Mouse (Mus musculus): Measurements from ENCODE around the gene Lgals2. TPM values are rescaled to one million over a fixed set of nuclear protein-coding genes. Genes with fewer than 3 reads are reported as not detected.
"Not testable (repeated sequence)": the region's sequence is repeated elsewhere in the genome, so short reads cannot be mapped to it uniquely, and the experiment has no call there.

Lgals2 gene
- polyA plus RNA-seq, 1 experiment from 2014 or later, result not detected

DNA sequence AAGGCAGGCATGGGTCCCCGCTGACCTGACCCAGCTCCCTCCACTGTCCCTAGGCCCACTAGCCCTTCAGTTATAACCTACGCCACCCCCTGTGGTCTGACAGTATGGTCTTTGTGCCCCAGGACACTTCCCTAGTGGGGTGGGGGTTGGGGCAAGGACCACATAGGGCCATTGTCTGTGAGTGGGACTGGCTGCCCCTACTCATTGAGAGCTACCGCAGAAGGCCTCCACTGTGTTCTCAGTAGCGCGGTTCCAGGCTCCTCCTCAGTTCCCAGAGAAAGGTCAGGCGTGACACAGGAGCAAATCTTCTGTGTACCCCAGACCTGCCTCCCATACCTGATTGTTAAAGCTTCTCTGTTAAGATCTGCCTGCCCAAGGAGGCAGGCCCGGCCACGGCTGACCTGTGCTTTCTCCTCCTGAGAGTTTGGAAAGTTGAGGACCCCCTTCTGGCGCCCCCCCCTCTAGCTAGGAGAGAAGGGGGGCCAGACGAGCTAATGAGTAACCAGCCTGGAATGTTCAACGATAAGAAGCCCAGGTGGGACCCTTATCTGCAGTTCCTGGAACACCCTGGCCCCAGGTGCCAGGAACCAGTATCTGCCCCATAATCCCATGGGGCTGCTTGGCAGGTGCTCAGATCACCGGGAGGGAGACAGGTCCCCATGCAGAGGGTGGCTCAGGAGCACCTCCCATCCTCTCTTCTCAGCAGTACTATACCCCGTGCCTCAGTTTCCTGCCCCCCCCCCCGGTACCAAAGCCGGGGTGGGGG is 5.1 kb downstream of the Lgals2 start:
- Histone ChIP-seq H3K4me3 (no peak overlapping the region), H3K36me3 (no peaks in the 10 kb centered on the region), H3K4me2 (no peak overlapping the region), H3K27me3 (no peaks in the 10 kb centered on the region), H3K9ac (no peak overlapping the region), H3K27ac (replicated peaks) (no peak overlapping the region), H3K4me1 (replicated peaks) (peaks cover 13% of the 10 kb centered on the region), H3K9me3 (no peaks in the 10 kb centered on the region)
- no peak for ATAC-seq (ENCODE audit: low read depth)
- 69% methylated on average over 15 of the region's 15 CpGs for WGBS

- no peak for ATAC-seq (ENCODE audit: low read depth)
- Histone ChIP-seq H3K9me3 (no peaks in the 10 kb centered on the region), H3K27ac (replicated peaks) (no peak overlapping the region), H3K36me3 (no peaks in the 10 kb centered on the region), H3K4me1 (replicated peaks) (peaks cover 20% of the 10 kb centered on the region), H3K4me3 (no peak overlapping the region), H3K9ac (no peak overlapping the region), H3K27me3 (peaks cover 3% of the 10 kb centered on the region), H3K4me2 (no peak overlapping the region)
- WGBS, result 86% methylated on average over 12 of the region's 12 CpGs
Observed at GRCm38 (mm10) chr15:78849485-78849884, 5.8 kb downstream of the Lgals2 start.

GRCm38 (mm10) chr15:78848467-78848866 is 6.9 kb downstream of the Lgals2 start:
- 31% methylated on average over 5 of the region's 5 CpGs for WGBS
- H3K27me3 ChIP-seq, result peaks cover 13% of the 10 kb centered on the region

DNA sequence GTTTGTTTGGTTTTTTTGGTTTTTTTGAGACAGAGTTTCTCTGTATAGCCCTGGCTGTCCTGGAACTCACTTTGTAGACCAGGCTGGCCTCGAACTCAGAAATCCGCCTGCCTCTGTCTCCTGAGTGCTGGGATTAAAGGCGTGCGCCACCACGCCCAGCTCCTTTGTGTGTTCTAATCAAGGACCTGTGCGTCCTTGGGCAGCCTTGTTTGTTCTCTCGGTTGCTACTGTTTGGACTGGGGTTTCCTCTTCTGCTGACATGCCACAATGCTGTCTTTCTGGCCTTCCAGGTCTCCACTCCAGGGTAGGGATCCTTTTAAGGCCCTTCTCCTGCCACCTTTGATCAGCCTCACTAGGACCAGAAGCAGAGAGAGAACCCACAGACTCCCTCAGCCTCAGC is 8.5 kb downstream of the Lgals2 start:
- WGBS, result 88% methylated on average over 7 of the region's 7 CpGs
- not testable (repeated sequence) for H3K9ac ChIP-seq; H3K4me2 ChIP-seq; H3K4me3 ChIP-seq; H3K9me3 ChIP-seq; H3K36me3 ChIP-seq; ATAC-seq (ENCODE audit: low read depth); H3K27ac ChIP-seq (replicated peaks)
- peaks cover 30% of the 10 kb centered on the region for H3K27me3 ChIP-seq
- peaks cover 47% of the 10 kb centered on the region for H3K4me1 ChIP-seq (replicated peaks)

More at GRCm38 (mm10) chr15:78848467-78848866, 6.9 kb downstream of the Lgals2 start:
- Histone ChIP-seq H3K9me3 (no peaks in the 10 kb centered on the region), H3K4me3 (no peak overlapping the region), H3K9ac (no peak overlapping the region), H3K27ac (replicated peaks) (no peak overlapping the region), H3K4me2 (no peak overlapping the region), H3K36me3 (no peaks in the 10 kb centered on the region), H3K4me1 (replicated peaks) (peaks cover 31% of the 10 kb centered on the region)
- no peak for ATAC-seq (ENCODE audit: low read depth)

DNA sequence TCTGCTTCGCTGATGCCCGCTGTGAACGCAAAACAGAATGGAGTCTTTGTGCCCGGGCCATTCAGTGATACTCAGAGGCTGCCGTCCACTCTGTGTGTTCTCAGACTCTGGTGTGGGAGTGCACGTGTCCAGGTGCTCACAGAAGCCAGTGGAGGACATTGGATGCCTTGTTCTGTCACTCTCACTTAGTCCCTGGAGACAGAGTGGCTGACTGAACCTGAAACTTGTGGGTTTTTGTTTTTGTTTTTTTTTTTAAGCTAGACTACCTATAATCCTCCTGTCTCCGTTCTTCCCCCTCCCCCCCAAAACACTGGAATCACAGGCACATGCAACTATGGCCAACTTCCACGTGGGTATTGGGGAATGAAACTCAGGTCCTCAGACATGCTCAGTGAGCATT is 9.0 kb downstream of the Lgals2 start:
- WGBS, result 74% methylated on average over 8 of the region's 8 CpGs
- Histone ChIP-seq H3K27ac (replicated peaks) (no peak overlapping the region), H3K4me3 (no peak overlapping the region), H3K36me3 (no peaks in the 10 kb centered on the region), H3K9me3 (no peaks in the 10 kb centered on the region), H3K27me3 (peaks cover 34% of the 10 kb centered on the region), H3K4me1 (replicated peaks) (peaks cover 48% of the 10 kb centered on the region), H3K4me2 (no peak overlapping the region), H3K9ac (no peak overlapping the region)
- ATAC-seq (ENCODE audit: low read depth), result no peak

GRCm38 (mm10) chr15:78845867-78846266 is 9.5 kb downstream of the Lgals2 start:
- ATAC-seq (ENCODE audit: low read depth), result no peak
- whole genome bisulfite sequencing, result 82% methylated on average over 8 of the region's 8 CpGs

DNA sequence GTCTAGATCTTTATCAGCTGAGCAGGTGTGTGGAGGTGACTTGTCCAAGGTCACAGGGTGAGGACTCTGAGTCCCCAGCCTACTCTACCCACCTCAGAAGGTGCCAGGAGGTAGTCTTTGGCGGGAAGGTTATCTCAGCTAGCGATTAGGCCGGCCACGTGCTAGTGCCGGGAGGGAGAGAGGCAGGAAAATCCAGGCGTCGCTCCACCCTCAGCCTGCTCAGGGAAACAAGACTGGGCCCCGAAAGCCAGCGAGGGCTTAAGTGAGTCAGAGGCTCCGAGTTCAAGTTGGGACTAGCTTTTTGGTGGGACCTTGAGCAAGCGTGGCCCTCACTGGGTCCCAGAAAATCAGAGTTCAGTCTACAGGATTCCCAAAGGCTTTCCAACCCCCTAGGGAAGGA is 10.0 kb downstream of the Lgals2 start:
- Histone ChIP-seq H3K36me3 (no peaks in the 10 kb centered on the region), H3K4me3 (no peak overlapping the region), H3K9me3 (no peaks in the 10 kb centered on the region), H3K27me3 (peaks cover 39% of the 10 kb centered on the region), H3K27ac (replicated peaks) (no peak overlapping the region), H3K4me1 (replicated peaks) (peaks cover 58% of the 10 kb centered on the region), H3K4me2 (peak overlapping the region; percentile 70; the same call in 1 of the 2 replicates), H3K9ac (0 out of 2 replicates have a peak overlapping the region, but pooled peaks have one; percentile 22)
- ATAC-seq (ENCODE audit: low read depth), result no peak
- WGBS, result 70% methylated on average over 11 of the region's 11 CpGs

More at GRCm38 (mm10) chr15:78845867-78846266, 9.5 kb downstream of the Lgals2 start:
- peaks cover 52% of the 10 kb centered on the region for H3K4me1 ChIP-seq (replicated peaks)
- no peaks in the 10 kb centered on the region for H3K9me3 ChIP-seq
- H3K36me3 ChIP-seq, result no peaks in the 10 kb centered on the region
- H3K4me3 ChIP-seq, result no peak overlapping the region
- peaks cover 39% of the 10 kb centered on the region for H3K27me3 ChIP-seq
- H3K9ac ChIP-seq, result no peak overlapping the region; the same call in 1 of the 2 replicates
- no peak overlapping the region for H3K27ac ChIP-seq (replicated peaks)
- no peak overlapping the region for H3K4me2 ChIP-seq

GRCm38 (mm10) chr15:78844791-78845190 is 10.5 kb downstream of the Lgals2 start:
- Histone ChIP-seq H3K4me3 (0 out of 2 replicates have a peak overlapping the region, but pooled peaks have one; percentile 46), H3K4me1 (replicated peaks) (peaks cover 63% of the 10 kb centered on the region), H3K36me3 (no peaks in the 10 kb centered on the region), H3K27ac (replicated peaks) (no peak overlapping the region), H3K4me2 (peak overlapping the region; percentile 70), H3K9ac (no peak overlapping the region), H3K27me3 (peaks cover 39% of the 10 kb centered on the region), H3K9me3 (no peaks in the 10 kb centered on the region)
- WGBS, result 22% methylated on average over 9 of the region's 9 CpGs
- no peak for ATAC-seq (ENCODE audit: low read depth)

DNA sequence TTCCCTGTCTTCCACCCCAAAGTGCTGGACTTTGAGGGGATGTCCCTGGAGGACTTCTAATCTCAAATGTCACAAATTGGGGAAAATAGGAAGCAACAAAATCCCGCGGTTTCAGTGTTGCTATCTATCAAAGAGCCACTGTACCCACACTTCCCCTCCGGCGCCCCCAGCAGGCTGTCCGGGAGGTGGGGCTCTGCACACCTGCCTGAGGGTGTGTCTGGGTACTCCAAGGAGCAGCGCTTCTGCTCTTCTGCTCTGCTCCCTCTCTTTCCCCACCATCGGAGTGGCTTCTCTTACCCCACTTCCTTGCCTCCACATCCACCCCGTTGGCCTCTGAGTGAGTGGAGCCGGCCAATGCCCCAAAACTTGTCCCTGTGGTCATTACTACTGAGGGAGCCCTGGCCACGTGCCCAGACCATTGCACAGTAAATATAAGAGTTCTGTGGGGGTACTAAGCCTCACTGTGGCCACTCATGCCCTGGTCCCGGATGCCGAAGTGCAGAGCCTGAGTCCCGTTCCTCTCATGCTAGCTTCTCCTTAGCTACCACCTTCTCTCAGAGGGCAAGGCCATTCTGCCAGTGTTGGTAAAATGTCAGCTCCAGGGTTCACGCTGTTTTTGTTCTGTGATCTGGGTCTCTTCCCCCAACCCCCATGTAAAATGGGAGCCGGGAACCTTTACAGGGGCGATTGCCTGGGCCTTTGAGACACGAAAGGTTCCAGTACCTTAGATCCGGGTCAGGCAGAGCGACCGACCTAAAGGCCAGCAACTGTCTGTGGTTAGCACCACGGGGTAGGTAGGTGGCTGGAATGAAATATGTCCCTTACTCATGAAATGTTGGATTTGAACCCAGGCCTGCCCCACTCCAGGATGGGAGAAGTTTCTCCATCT is 11.5 kb downstream of the Lgals2 start:
- Histone ChIP-seq H3K9ac (peak overlapping the region; percentile 74), H3K9me3 (no peaks in the 10 kb centered on the region), H3K4me2 (peak overlapping the region; percentile 70), H3K27ac (replicated peaks) (no peak overlapping the region), H3K4me1 (replicated peaks) (peaks cover 73% of the 10 kb centered on the region), H3K27me3 (peaks cover 39% of the 10 kb centered on the region), H3K36me3 (no peaks in the 10 kb centered on the region), H3K4me3 (peak overlapping the region; percentile 46)
- ATAC-seq (ENCODE audit: low read depth), result no peak
- WGBS, result 40% methylated on average over 21 of the region's 21 CpGs

DNA sequence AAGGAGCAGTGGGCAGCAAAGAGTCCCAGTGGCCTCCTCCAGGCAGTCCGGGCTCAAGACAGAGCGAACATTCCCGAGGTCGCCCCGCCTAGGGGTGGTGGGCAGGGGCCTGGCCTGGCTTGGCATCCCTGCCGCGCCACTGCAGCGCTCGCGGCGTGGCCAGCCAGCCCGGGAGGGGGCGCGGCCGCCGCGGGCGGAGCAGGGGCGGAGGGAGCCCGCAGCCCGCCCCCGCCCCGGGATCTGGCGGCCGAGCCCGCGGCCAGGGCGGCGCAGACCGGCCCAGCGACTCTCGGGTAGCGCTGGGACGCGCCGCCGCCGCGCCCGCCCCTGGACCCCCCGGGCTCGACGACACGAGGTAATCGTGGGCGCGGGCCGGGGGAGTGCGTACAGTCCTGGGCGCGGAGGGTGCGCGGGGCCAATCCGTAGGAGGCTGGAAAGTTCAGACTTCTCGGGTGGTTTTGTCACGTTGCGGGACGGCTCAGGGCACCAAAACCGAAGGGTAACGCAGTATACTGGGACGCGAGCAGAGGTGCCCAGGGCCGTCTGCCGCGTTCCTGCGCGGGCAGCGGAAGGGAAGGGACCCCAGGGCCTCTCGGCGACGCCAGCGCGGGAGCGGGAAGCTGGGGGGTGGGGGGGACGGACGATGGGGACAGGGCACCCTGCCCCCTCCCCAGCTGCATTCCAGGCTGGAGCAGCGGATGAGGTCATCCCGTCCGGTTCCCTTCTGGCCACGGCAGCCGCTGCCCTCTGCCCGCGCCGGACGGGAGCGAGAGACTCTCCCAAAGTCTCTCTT is 12.8 kb downstream of the Lgals2 start, which contains the start of gene Cdc42ep1:
Cdc42ep1 (plus strand) TSS at position 254 of the 793 bp plus-strand sequence.
- ATAC-seq (ENCODE audit: low read depth), result peak; percentile 16; the same call in 1 of the 2 replicates
- Histone ChIP-seq H3K27me3 (peaks cover 39% of the 10 kb centered on the region), H3K9me3 (no peaks in the 10 kb centered on the region), H3K4me1 (replicated peaks) (peaks cover 75% of the 10 kb centered on the region), H3K27ac (replicated peaks) (peak within 1 kb of the TSS; percentile 62; the same call in 1 of the 2 replicates), H3K4me3 (peak within 1 kb of the TSS; percentile 46), H3K36me3 (no peaks in the 10 kb centered on the region), H3K9ac (peak within 1 kb of the TSS; percentile 74), H3K4me2 (peak within 1 kb of the TSS; percentile 70)
- WGBS, result 1% methylated on average over 83 of the region's 86 CpGs

DNA sequence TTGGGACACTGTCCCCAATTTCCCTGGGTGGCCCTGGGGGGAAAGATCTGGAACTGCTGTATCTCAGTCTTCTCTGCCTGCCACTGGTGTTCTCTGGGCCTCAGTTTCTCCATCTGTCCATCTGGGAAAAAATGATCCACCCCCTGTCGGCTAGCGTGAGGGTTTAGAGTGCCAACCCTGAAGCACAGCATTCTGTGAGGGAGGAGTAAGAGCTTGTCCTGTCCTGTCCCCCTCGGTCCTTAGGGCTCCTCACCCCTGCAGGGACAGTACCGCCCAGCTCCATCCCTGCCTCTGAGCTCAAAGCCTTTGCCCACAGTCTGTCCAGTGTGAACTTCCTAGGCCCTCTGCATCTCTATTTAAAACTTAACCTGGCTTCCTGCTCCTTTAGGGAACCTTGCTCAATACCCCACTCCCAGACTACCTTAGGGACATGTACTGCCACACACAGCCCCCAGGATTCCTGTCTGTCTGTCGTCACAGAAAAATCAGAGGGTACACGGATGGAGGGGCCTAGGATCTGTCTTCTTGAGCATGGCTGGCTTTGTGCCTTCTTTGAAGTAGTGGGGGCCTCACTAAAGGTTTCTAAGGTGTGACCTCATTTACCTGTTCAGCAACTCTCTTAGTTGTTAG is 14.1 kb downstream of the Lgals2 start:
- Histone ChIP-seq H3K4me2 (no peak overlapping the region), H3K9ac (0 out of 2 replicates have a peak overlapping the region, but pooled peaks have one; percentile 26), H3K4me1 (replicated peaks) (peaks cover 78% of the 10 kb centered on the region), H3K36me3 (no peaks in the 10 kb centered on the region), H3K27ac (replicated peaks) (peak overlapping the region; percentile 84; the same call in 1 of the 2 replicates), H3K27me3 (peaks cover 39% of the 10 kb centered on the region), H3K4me3 (no peak overlapping the region), H3K9me3 (no peaks in the 10 kb centered on the region)
- whole genome bisulfite sequencing, result 46% methylated on average over 6 of the region's 6 CpGs
- no peak for ATAC-seq (ENCODE audit: low read depth)

Measured in neural tube, embryonic 13.5 days (tissue).